Comparison of ENCODE assay signal across 14 mouse cellular contexts in the genomic region with DNA sequence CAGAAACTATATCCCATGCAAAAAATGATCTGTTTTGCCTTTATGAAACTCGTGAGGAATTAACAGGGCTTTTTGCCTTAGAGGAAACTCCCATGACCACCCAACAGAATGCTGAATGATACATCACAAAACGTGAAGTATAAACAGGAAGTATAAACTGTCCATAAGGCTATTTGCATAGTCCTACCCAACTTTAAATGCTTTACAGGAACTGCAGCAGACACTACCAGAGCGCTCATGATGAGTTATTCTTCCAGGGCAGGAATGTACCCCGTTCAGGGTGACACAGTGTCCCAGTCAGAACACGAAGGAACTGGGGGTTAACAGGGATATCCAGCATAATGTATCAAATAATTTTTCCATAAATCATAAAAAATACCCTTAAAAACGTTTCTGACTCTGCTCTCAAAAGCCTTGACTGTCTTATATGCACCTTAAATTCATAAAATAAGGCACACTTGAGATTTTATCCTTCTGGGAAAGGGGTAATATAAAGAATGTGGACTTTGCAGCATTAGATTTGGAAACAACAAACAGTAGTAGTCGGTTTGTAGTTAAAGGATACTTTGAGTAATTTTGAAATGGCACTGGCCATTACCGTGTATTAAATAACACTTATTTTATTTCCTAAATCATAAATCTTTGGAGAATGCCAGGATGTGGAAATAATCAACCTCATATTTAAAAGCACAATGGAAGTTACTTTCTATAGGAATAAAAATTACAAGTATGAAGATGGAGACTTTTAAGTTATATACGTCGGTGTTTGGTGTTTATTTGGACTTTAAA.
A peak's percentile ranks its signal among the peaks of the same experiment; 100 is the strongest.
DNase-seq lines count a peak whose midpoint lies in the region; ATAC-seq and TF ChIP-seq lines count a peak whose summit lies in the region.
"Had no signal": no experiment of that assay in that cellular context is flagged by ENCODE, and none has a peak within 500 bp of the region (broad histone marks: within the 10 kb centered on the region; RNA-seq: fewer than 3 reads in every experiment).

No protein-coding gene starts in this region.

- no peak overlapping the region for H3K9ac ChIP-seq in lung, embryonic 15.5 days
- H3K9ac ChIP-seq in stomach, embryonic 15.5 days: no peak overlapping the region
- H3K9ac ChIP-seq: liver, embryonic 12.5 days had no signal

- DNase-seq in gastrocnemius, adult 2 months: no peak
- no peak for DNase-seq in gastrocnemius, postnatal 36 days
- DNase-seq in lung, adult 18-20 months: no peak
- peak; percentile 52 for DNase-seq in hindlimb bud, embryonic 11.5 days (ENCODE audit: extremely low spot score, low read depth, low spot score)
- DNase-seq in right cerebral cortex, postnatal 25 days: no peak
- DNase-seq in gastrocnemius, postnatal 4 days (ENCODE audit: low spot score in 2 of 2): no peak
- DNase-seq: cerebellum, adult 9-11 months; gastrocnemius, postnatal 10 days; kidney, postnatal 14 days had no signal

- intact Hi-C loops in gastrocnemius, adult 2 months (cut with DNase I): no loop called here
- intact Hi-C loops in gastrocnemius, postnatal 36 days (cut with DNase I): no loop called here

- no peaks in the 10 kb centered on the region for H3K27me3 ChIP-seq in lung, embryonic 15.5 days
- H3K27me3 ChIP-seq in stomach, embryonic 15.5 days (replicated peaks): no peaks in the 10 kb centered on the region
- H3K27me3 ChIP-seq: liver, embryonic 12.5 days; megakaryocyte, embryonic 14.5 days had no signal

- WGBS in lung, embryonic 15.5 days: 27% methylated on average over 10 of the region's 10 CpGs
- 38% methylated on average over 10 of the region's 10 CpGs for WGBS in stomach, embryonic 15.5 days

- no peak overlapping the region for H3K4me3 ChIP-seq in gastrocnemius, adult 2 months
- H3K4me3 ChIP-seq in lung, embryonic 15.5 days: no peak overlapping the region
- no peak overlapping the region for H3K4me3 ChIP-seq in stomach, embryonic 15.5 days (replicated peaks)
- H3K4me3 ChIP-seq: hindbrain, embryonic 10.5 days; liver, embryonic 12.5 days; megakaryocyte, embryonic 14.5 days had no signal

- H3K4me2 ChIP-seq in lung, embryonic 15.5 days: no peak overlapping the region
- H3K4me2 ChIP-seq in stomach, embryonic 15.5 days: no peak overlapping the region
- H3K4me2 ChIP-seq: liver, embryonic 12.5 days had no signal

- H3K36me3 ChIP-seq in lung, embryonic 15.5 days: 0 out of 2 replicates have a peak, but pooled peaks cover 5% of the 10 kb centered on the region
- no peaks in the 10 kb centered on the region for H3K36me3 ChIP-seq in stomach, embryonic 15.5 days
- H3K36me3 ChIP-seq: hindbrain, embryonic 10.5 days; liver, embryonic 12.5 days had no signal

- peak; percentile 50; the same call in 1 of the 2 replicates for ATAC-seq in lung, embryonic 15.5 days (ENCODE audit: borderline replicate concordance, extremely low read depth, low FRiP score, low TSS enrichment)
- ATAC-seq in stomach, embryonic 15.5 days (ENCODE audit: insufficient read depth, low FRiP score, low read depth): peak; percentile 37; the same call in 1 of the 2 replicates
- ATAC-seq: liver, embryonic 12.5 days had no signal

- H3K4me1 ChIP-seq in lung, embryonic 15.5 days: peaks cover 24% of the 10 kb centered on the region
- peaks cover 6% of the 10 kb centered on the region for H3K4me1 ChIP-seq in stomach, embryonic 15.5 days
- H3K4me1 ChIP-seq: hindbrain, embryonic 10.5 days; liver, embryonic 12.5 days had no signal

- no peak for TF ChIP-seq CTCF in gastrocnemius, adult 2 months (IDR thresholded peaks at IDR 0.05)

- H3K27ac ChIP-seq in gastrocnemius, adult 2 months: peak overlapping the region; percentile 46; the same call in 1 of the 2 replicates
- H3K27ac ChIP-seq in lung, embryonic 15.5 days: peak overlapping the region; percentile 86
- H3K27ac ChIP-seq in stomach, embryonic 15.5 days: peak overlapping the region; percentile 75
- H3K27ac ChIP-seq: hindbrain, embryonic 10.5 days; liver, embryonic 12.5 days had no signal

- no peaks in the 10 kb centered on the region for H3K9me3 ChIP-seq in lung, embryonic 15.5 days
- no peaks in the 10 kb centered on the region for H3K9me3 ChIP-seq in stomach, embryonic 15.5 days
- H3K9me3 ChIP-seq: hindbrain, embryonic 10.5 days; liver, embryonic 12.5 days; megakaryocyte, embryonic 14.5 days had no signal
